Mouse (Mus musculus): Measurements from ENCODE around the gene Fgf12.

- TF ChIP-seq CTCF (IDR thresholded peaks at IDR 0.05; ENCODE audit: low read depth) (no peak), EP300 (IDR thresholded peaks at IDR 0.05; ENCODE audit: low read depth) (no peak)
Observed at GRCm38 (mm10) chr16:28156443-28156842, 596.4 kb downstream of the Fgf12 start.

Measured in liver, embryonic 14.5 days (tissue).